Mouse (Mus musculus): ENCODE results near the gene Inhbc. TPM values are rescaled to one million over a fixed set of nuclear protein-coding genes. Genes with fewer than 3 reads are reported as not detected.
A peak's percentile ranks its signal among the peaks of the same experiment; 100 is the strongest.

Gene Inhbc
- polyA plus RNA-seq, 1 experiment from 2014 or later = not detected

DNA sequence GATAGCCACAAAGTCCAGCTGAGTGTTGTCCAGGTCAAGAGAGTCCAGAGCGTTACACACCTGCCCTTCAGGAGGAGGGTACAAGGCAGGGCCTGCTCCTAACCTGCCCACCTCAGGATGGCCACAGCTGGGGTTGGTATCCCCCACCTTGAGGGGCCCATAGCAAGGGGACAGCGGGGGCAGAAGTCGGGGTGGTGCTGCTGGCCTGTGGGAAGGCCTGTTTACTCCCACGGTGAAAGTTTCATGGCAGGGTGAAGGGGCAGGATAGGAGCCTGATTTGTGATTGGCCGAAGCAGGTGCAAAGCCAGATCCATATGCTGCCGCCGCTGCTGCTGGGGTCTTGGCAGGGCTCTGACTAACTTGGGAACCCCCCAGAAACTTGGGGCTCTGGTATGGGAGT lies 40.0 kb downstream of the Inhbc start:
- H3K4me1 ChIP-seq (ENCODE audit: control insufficient read depth, insufficient read depth, low read length) = peaks cover 6% of the 10 kb centered on the region
- no peak overlapping the region for H3K9ac ChIP-seq (replicated peaks; ENCODE audit: low read length)
- no peaks in the 10 kb centered on the region for H3K9me3 ChIP-seq (replicated peaks; ENCODE audit: control insufficient read depth, low read length)
- H3K27me3 ChIP-seq (ENCODE audit: control insufficient read depth, insufficient read depth, low read length) = peaks cover 26% of the 10 kb centered on the region
- ATAC-seq (replicated peaks; ENCODE audit: insufficient number of reproducible peaks, low FRiP score, low TSS enrichment, low read depth) (no peak), DNase-seq (ENCODE audit: low spot score) (no peak)
- H3K4me2 ChIP-seq (ENCODE audit: low read depth, low read length) = no peak overlapping the region
- no peak overlapping the region for H3K4me3 ChIP-seq (ENCODE audit: low read depth, low read length)
- WGBS = 83% methylated on average over 7 of the region's 7 CpGs
- no peaks in the 10 kb centered on the region; the same call in 1 of the 2 replicates for H3K36me3 ChIP-seq (replicated peaks; ENCODE audit: control insufficient read depth, insufficient read depth, low read depth, low read length)
- H3K27ac ChIP-seq (replicated peaks; ENCODE audit: low read depth, low read length) = no peak overlapping the region

- Histone ChIP-seq H3K4me3 (ENCODE audit: low read depth, low read length) (no peak overlapping the region), H3K4me1 (ENCODE audit: control insufficient read depth, insufficient read depth, low read length) (peaks cover 6% of the 10 kb centered on the region), H3K4me2 (ENCODE audit: low read depth, low read length) (no peak overlapping the region), H3K36me3 (replicated peaks; ENCODE audit: control insufficient read depth, insufficient read depth, low read depth, low read length) (no peaks in the 10 kb centered on the region), H3K9ac (replicated peaks; ENCODE audit: low read length) (no peak overlapping the region), H3K27me3 (ENCODE audit: control insufficient read depth, insufficient read depth, low read length) (peaks cover 26% of the 10 kb centered on the region), H3K9me3 (replicated peaks; ENCODE audit: control insufficient read depth, low read length) (no peaks in the 10 kb centered on the region), H3K27ac (replicated peaks; ENCODE audit: low read depth, low read length) (no peak overlapping the region)
- whole genome bisulfite sequencing = 58% methylated on average over 18 of the region's 18 CpGs
- DNase-seq (ENCODE audit: low spot score) (no peak), ATAC-seq (replicated peaks; ENCODE audit: insufficient number of reproducible peaks, low FRiP score, low TSS enrichment, low read depth) (no peak)
Observed at GRCm38 (mm10) chr10:127327461-127328145, 42.6 kb downstream of the Inhbc start.

DNA sequence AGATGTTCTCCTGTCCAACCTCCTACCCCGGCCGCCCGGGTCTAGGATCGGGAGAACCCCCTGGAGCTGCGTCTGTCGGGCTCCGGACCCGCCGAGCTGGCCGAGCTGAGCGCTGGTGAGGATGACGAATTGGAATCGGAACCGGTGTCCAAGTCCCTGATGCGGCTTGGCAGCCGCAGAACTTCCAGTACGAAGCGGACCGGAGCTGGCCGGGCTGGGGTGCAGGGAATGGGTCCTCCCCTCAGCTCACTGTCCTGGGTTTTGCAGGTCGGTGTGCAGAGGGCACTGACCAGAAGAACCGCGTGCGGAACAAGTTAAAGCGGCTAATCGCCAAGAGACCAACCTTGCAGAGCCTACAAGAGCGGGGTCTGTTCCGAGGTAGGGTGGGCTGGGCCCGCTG lies 43.4 kb downstream of the Inhbc start:
- Histone ChIP-seq H3K4me3 (ENCODE audit: low read depth, low read length) (peak overlapping the region; percentile 38), H3K4me1 (ENCODE audit: control insufficient read depth, insufficient read depth, low read length) (peaks cover 6% of the 10 kb centered on the region), H3K9me3 (replicated peaks; ENCODE audit: control insufficient read depth, low read length) (no peaks in the 10 kb centered on the region), H3K27me3 (ENCODE audit: control insufficient read depth, insufficient read depth, low read length) (peaks cover 26% of the 10 kb centered on the region), H3K9ac (replicated peaks; ENCODE audit: low read length) (peak overlapping the region; percentile 48), H3K36me3 (replicated peaks; ENCODE audit: control insufficient read depth, insufficient read depth, low read depth, low read length) (no peaks in the 10 kb centered on the region), H3K27ac (replicated peaks; ENCODE audit: low read depth, low read length) (no peak overlapping the region), H3K4me2 (ENCODE audit: low read depth, low read length) (peak overlapping the region; percentile 73)
- ATAC-seq (replicated peaks; ENCODE audit: insufficient number of reproducible peaks, low FRiP score, low TSS enrichment, low read depth) (no peak), DNase-seq (ENCODE audit: low spot score) (no peak)
- WGBS = 4% methylated on average over 29 of the region's 29 CpGs

- Histone ChIP-seq H3K4me2 (ENCODE audit: low read depth, low read length) (peak overlapping the region; percentile 73), H3K27me3 (ENCODE audit: control insufficient read depth, insufficient read depth, low read length) (peaks cover 26% of the 10 kb centered on the region), H3K36me3 (replicated peaks; ENCODE audit: control insufficient read depth, insufficient read depth, low read depth, low read length) (no peaks in the 10 kb centered on the region), H3K27ac (replicated peaks; ENCODE audit: low read depth, low read length) (no peak overlapping the region), H3K9ac (replicated peaks; ENCODE audit: low read length) (peak overlapping the region; percentile 48), H3K4me3 (ENCODE audit: low read depth, low read length) (peak overlapping the region; percentile 38), H3K4me1 (ENCODE audit: control insufficient read depth, insufficient read depth, low read length) (peaks cover 6% of the 10 kb centered on the region), H3K9me3 (replicated peaks; ENCODE audit: control insufficient read depth, low read length) (no peaks in the 10 kb centered on the region)
- ATAC-seq (replicated peaks; ENCODE audit: insufficient number of reproducible peaks, low FRiP score, low TSS enrichment, low read depth) = 0 out of 2 replicates have a peak, but pooled peaks have one; percentile 22
- 1% methylated on average over 54 of the region's 54 CpGs for WGBS
- peak; percentile 53 for DNase-seq (ENCODE audit: low spot score)
Observed at GRCm38 (mm10) chr10:127326017-127326801, 44.0 kb downstream of the Inhbc start.

- H3K9me3 ChIP-seq (replicated peaks; ENCODE audit: control insufficient read depth, low read length) = no peaks in the 10 kb centered on the region
- H3K4me2 ChIP-seq (ENCODE audit: low read depth, low read length) = peak overlapping the region; percentile 73
- H3K27me3 ChIP-seq (ENCODE audit: control insufficient read depth, insufficient read depth, low read length) = peaks cover 26% of the 10 kb centered on the region
- DNase-seq (ENCODE audit: low spot score) (no peak), ATAC-seq (replicated peaks; ENCODE audit: insufficient number of reproducible peaks, low FRiP score, low TSS enrichment, low read depth) (no peak)
- no peak overlapping the region for H3K27ac ChIP-seq (replicated peaks; ENCODE audit: low read depth, low read length)
- H3K36me3 ChIP-seq (replicated peaks; ENCODE audit: control insufficient read depth, insufficient read depth, low read depth, low read length) = no peaks in the 10 kb centered on the region
- H3K9ac ChIP-seq (replicated peaks; ENCODE audit: low read length) = peak overlapping the region; percentile 48
- WGBS = 25% methylated on average over 14 of the region's 14 CpGs
- H3K4me3 ChIP-seq (ENCODE audit: low read depth, low read length) = no peak overlapping the region; the same call in 1 of the 2 replicates
- H3K4me1 ChIP-seq (ENCODE audit: control insufficient read depth, insufficient read depth, low read length) = peaks cover 6% of the 10 kb centered on the region
Observed at GRCm38 (mm10) chr10:127325454-127326016, 44.7 kb downstream of the Inhbc start.

DNA sequence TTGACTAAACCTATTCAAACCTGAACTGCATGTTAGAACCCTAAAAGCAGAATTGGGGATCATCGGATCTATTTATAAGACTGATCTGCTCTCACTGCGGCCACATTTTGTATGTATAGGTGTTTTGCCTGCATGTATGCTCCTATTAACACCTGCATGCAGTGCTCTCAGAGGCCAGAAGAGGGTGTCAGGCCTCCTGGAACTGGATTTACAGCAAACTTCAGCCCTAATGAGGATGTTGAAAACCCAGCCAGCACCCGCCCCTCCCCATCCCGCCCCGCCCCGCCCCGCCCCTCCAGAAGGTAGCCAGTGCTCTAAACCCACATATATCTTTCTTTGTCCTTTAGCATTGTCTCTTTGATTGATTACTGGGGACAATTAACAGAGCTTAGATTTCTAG lies 45.7 kb downstream of the Inhbc start:
- H3K27me3 ChIP-seq (ENCODE audit: control insufficient read depth, insufficient read depth, low read length) = peaks cover 26% of the 10 kb centered on the region
- DNase-seq (ENCODE audit: low spot score) (peak; percentile 77), ATAC-seq (replicated peaks; ENCODE audit: insufficient number of reproducible peaks, low FRiP score, low TSS enrichment, low read depth) (no peak)
- no peak overlapping the region for H3K4me2 ChIP-seq (ENCODE audit: low read depth, low read length)
- 14% methylated on average over 7 of the region's 7 CpGs for WGBS
- H3K9me3 ChIP-seq (replicated peaks; ENCODE audit: control insufficient read depth, low read length) = no peaks in the 10 kb centered on the region
- H3K9ac ChIP-seq (replicated peaks; ENCODE audit: low read length) = no peak overlapping the region
- H3K27ac ChIP-seq (replicated peaks; ENCODE audit: low read depth, low read length) = no peak overlapping the region
- H3K4me3 ChIP-seq (ENCODE audit: low read depth, low read length) = no peak overlapping the region
- no peaks in the 10 kb centered on the region for H3K36me3 ChIP-seq (replicated peaks; ENCODE audit: control insufficient read depth, insufficient read depth, low read depth, low read length)
- peaks cover 6% of the 10 kb centered on the region for H3K4me1 ChIP-seq (ENCODE audit: control insufficient read depth, insufficient read depth, low read length)

GRCm38 (mm10) chr10:127323131-127323855 lies 46.9 kb downstream of the Inhbc start:
- no peak overlapping the region for H3K9ac ChIP-seq (replicated peaks; ENCODE audit: low read length)
- peaks cover 6% of the 10 kb centered on the region for H3K4me1 ChIP-seq (ENCODE audit: control insufficient read depth, insufficient read depth, low read length)
- no peaks in the 10 kb centered on the region for H3K36me3 ChIP-seq (replicated peaks; ENCODE audit: control insufficient read depth, insufficient read depth, low read depth, low read length)
- H3K27ac ChIP-seq (replicated peaks; ENCODE audit: low read depth, low read length) = no peak overlapping the region
- H3K9me3 ChIP-seq (replicated peaks; ENCODE audit: control insufficient read depth, low read length) = no peaks in the 10 kb centered on the region
- whole genome bisulfite sequencing = 77% methylated on average over 17 of the region's 17 CpGs
- ATAC-seq (replicated peaks; ENCODE audit: insufficient number of reproducible peaks, low FRiP score, low TSS enrichment, low read depth) (no peak), DNase-seq (ENCODE audit: low spot score) (no peak)
- no peak overlapping the region for H3K4me3 ChIP-seq (ENCODE audit: low read depth, low read length)
- no peak overlapping the region for H3K4me2 ChIP-seq (ENCODE audit: low read depth, low read length)
- H3K27me3 ChIP-seq (ENCODE audit: control insufficient read depth, insufficient read depth, low read length) = peaks cover 26% of the 10 kb centered on the region
